24 mouse cellular contexts compared by ENCODE assay signal in the genomic region with DNA sequence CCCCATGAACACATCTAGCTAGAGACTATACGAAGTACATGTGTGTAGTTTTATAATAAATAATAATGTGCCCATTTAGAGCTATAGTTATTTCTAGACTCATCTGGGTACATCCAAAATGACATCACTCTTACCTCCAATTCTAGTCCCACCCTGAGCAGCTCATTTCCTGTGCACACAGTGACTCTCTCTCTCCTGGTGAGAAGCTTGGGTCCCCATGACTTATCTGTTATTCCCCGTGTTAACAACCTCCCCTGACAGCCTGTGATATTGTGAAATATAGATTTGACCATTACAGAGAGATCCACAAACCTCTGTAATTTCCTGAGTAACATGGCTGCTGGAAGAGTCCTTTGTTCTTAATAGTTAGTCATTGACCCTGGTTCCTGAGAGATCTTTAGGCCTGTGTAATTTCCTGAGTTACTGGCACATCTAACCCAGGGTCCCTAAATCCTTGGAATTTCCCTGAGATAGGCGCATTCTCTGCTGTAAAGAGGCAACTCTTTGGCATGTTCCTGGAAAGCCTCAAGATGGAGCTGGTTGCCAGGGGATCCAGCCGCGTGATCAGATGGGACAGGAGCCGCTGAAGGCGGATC. TPM values are rescaled to one million over a fixed set of nuclear protein-coding genes. Genes with fewer than 3 reads are reported as not detected.
A peak's percentile ranks its signal among the peaks of the same experiment; 100 is the strongest.
DNase-seq lines count a peak whose midpoint lies in the region; ATAC-seq and TF ChIP-seq lines count a peak whose summit lies in the region.
"Had no signal": no experiment of that assay in that cellular context is flagged by ENCODE, and none has a peak within 500 bp of the region (broad histone marks: within the 10 kb centered on the region; RNA-seq: fewer than 3 reads in every experiment).

No protein-coding gene starts in this region.

- TF ChIP-seq EP300 in heart, postnatal 0 days (IDR thresholded peaks at IDR 0.05; ENCODE audit: low read depth), result no peak
- TF ChIP-seq EP300 in liver, postnatal 0 days (IDR thresholded peaks at IDR 0.05; ENCODE audit: low read depth), result no peak

- TF ChIP-seq CTCF in heart, postnatal 0 days (IDR thresholded peaks at IDR 0.05; ENCODE audit: low read depth), result no peak
- TF ChIP-seq CTCF in lung, embryonic 14.5 days (IDR thresholded peaks at IDR 0.05; ENCODE audit: low read depth), result no peak
- 0 out of 2 replicates have a peak, but pooled peaks have one; percentile 15 for TF ChIP-seq CTCF in liver, postnatal 0 days (IDR thresholded peaks at IDR 0.05; ENCODE audit: low read depth)

- DNase-seq in heart, postnatal 0 days (ENCODE audit: low spot score), result no peak
- DNase-seq in heart, adult 8-10 months (ENCODE audit: low spot score), result no peak
- DNase-seq in lung, embryonic 14.5 days, result peak; percentile 26
- no peak for DNase-seq in lung, postnatal 4 days
- DNase-seq in liver, postnatal 0 days, result peak; percentile 20
- DNase-seq in forebrain, embryonic 10.5 days (ENCODE audit: extremely low spot score, low spot score), result no peak
- DNase-seq: adrenal gland, postnatal 10 days; gastrocnemius, postnatal 36 days; left cerebral cortex, postnatal 4 days; lung, adult 18-20 months; lung, postnatal 36 days; right cerebral cortex, adult 18-20 months; thymus, postnatal 25 days had no signal

- H3K9ac ChIP-seq in heart, postnatal 0 days (replicated peaks; ENCODE audit: low read depth, low read length), result no peak overlapping the region
- H3K9ac ChIP-seq in lung, embryonic 14.5 days, result no peak overlapping the region
- H3K9ac ChIP-seq in liver, postnatal 0 days (replicated peaks), result no peak overlapping the region
- no peak overlapping the region for H3K9ac ChIP-seq in intestine, embryonic 15.5 days
- H3K9ac ChIP-seq: forebrain, embryonic 12.5 days; heart, embryonic 13.5 days; hindbrain, embryonic 12.5 days; limb, embryonic 15.5 days; neural tube, embryonic 15.5 days; stomach, embryonic 15.5 days had no signal

- H3K4me2 ChIP-seq in heart, postnatal 0 days (ENCODE audit: low read depth, low read length), result no peak overlapping the region
- H3K4me2 ChIP-seq in lung, embryonic 14.5 days, result no peak overlapping the region
- no peak overlapping the region for H3K4me2 ChIP-seq in liver, postnatal 0 days (ENCODE audit: low read depth, low read length)
- no peak overlapping the region for H3K4me2 ChIP-seq in intestine, embryonic 15.5 days (replicated peaks)
- H3K4me2 ChIP-seq: forebrain, embryonic 12.5 days; heart, embryonic 13.5 days; hindbrain, embryonic 12.5 days; limb, embryonic 15.5 days; neural tube, embryonic 15.5 days; stomach, embryonic 15.5 days had no signal

- no peaks in the 10 kb centered on the region for H3K36me3 ChIP-seq in heart, postnatal 0 days (replicated peaks; ENCODE audit: control insufficient read depth, insufficient read depth, low read length)
- no peaks in the 10 kb centered on the region for H3K36me3 ChIP-seq in lung, embryonic 14.5 days (ENCODE audit: insufficient read depth)
- no peaks in the 10 kb centered on the region for H3K36me3 ChIP-seq in liver, postnatal 0 days (replicated peaks; ENCODE audit: insufficient read depth, low read length)
- no peaks in the 10 kb centered on the region for H3K36me3 ChIP-seq in forebrain, embryonic 10.5 days (replicated peaks)
- no peaks in the 10 kb centered on the region for H3K36me3 ChIP-seq in intestine, embryonic 15.5 days
- H3K36me3 ChIP-seq: forebrain, embryonic 12.5 days; heart, embryonic 13.5 days; hindbrain, embryonic 12.5 days; limb, embryonic 15.5 days; neural tube, embryonic 15.5 days; stomach, embryonic 15.5 days had no signal

- no peaks in the 10 kb centered on the region for H3K27me3 ChIP-seq in heart, postnatal 0 days (ENCODE audit: control insufficient read depth, insufficient read depth, low read length)
- H3K27me3 ChIP-seq in lung, embryonic 14.5 days (ENCODE audit: insufficient read depth, low read length), result no peaks in the 10 kb centered on the region
- H3K27me3 ChIP-seq in liver, postnatal 0 days (ENCODE audit: insufficient read depth, low read length), result no peaks in the 10 kb centered on the region
- no peaks in the 10 kb centered on the region for H3K27me3 ChIP-seq in forebrain, embryonic 10.5 days (ENCODE audit: poor library complexity, severe bottlenecking)
- H3K27me3 ChIP-seq in intestine, embryonic 15.5 days (replicated peaks), result no peaks in the 10 kb centered on the region
- H3K27me3 ChIP-seq: CH12.LX; forebrain, embryonic 12.5 days; heart, embryonic 13.5 days; hindbrain, embryonic 12.5 days; limb, embryonic 15.5 days; neural tube, embryonic 15.5 days; stomach, embryonic 15.5 days had no signal

- peak overlapping the region; percentile 1; the same call in 1 of the 2 replicates for H3K27ac ChIP-seq in heart, postnatal 0 days (ENCODE audit: low read depth)
- H3K27ac ChIP-seq in lung, embryonic 14.5 days (ENCODE audit: low read depth), result no peak overlapping the region
- H3K27ac ChIP-seq in brown adipose tissue, adult 24 weeks (replicated peaks; ENCODE audit: low read depth, low read length), result peak overlapping the region; percentile 20; the same call in 1 of the 2 replicates
- H3K27ac ChIP-seq in liver, postnatal 0 days (ENCODE audit: low read depth), result no peak overlapping the region
- H3K27ac ChIP-seq in forebrain, embryonic 10.5 days, result no peak overlapping the region
- no peak overlapping the region for H3K27ac ChIP-seq in intestine, embryonic 15.5 days
- H3K27ac ChIP-seq: forebrain, embryonic 12.5 days; heart, embryonic 13.5 days; hindbrain, embryonic 12.5 days; limb, embryonic 15.5 days; neural tube, embryonic 15.5 days; stomach, embryonic 15.5 days had no signal

- H3K4me1 ChIP-seq in heart, postnatal 0 days (ENCODE audit: control insufficient read depth, insufficient read depth), result peaks cover 22% of the 10 kb centered on the region
- H3K4me1 ChIP-seq in lung, embryonic 14.5 days (ENCODE audit: insufficient read depth), result no peaks in the 10 kb centered on the region
- H3K4me1 ChIP-seq in brown adipose tissue, adult 24 weeks (ENCODE audit: control insufficient read depth, insufficient read depth, insufficient read length, low read length), result peaks cover 10% of the 10 kb centered on the region; the same call in 1 of the 2 replicates
- H3K4me1 ChIP-seq in liver, postnatal 0 days (ENCODE audit: insufficient read depth), result no peaks in the 10 kb centered on the region
- H3K4me1 ChIP-seq in forebrain, embryonic 10.5 days, result peaks cover 12% of the 10 kb centered on the region
- H3K4me1 ChIP-seq in intestine, embryonic 15.5 days (replicated peaks), result no peaks in the 10 kb centered on the region
- H3K4me1 ChIP-seq: forebrain, embryonic 12.5 days; limb, embryonic 15.5 days; neural tube, embryonic 15.5 days; stomach, embryonic 15.5 days had no signal

- H3K4me3 ChIP-seq in heart, postnatal 0 days (ENCODE audit: low read depth, low read length), result no peak overlapping the region
- no peak overlapping the region for H3K4me3 ChIP-seq in lung, embryonic 14.5 days (ENCODE audit: low read depth, low read length)
- no peak overlapping the region for H3K4me3 ChIP-seq in brown adipose tissue, adult 24 weeks (ENCODE audit: insufficient read depth, low read depth, low read length)
- H3K4me3 ChIP-seq in liver, postnatal 0 days (ENCODE audit: low read depth, low read length), result no peak overlapping the region
- H3K4me3 ChIP-seq in forebrain, embryonic 10.5 days, result no peak overlapping the region
- no peak overlapping the region for H3K4me3 ChIP-seq in intestine, embryonic 15.5 days (replicated peaks)
- H3K4me3 ChIP-seq: forebrain, embryonic 12.5 days; heart, embryonic 13.5 days; hindbrain, embryonic 12.5 days; limb, embryonic 15.5 days; neural tube, embryonic 15.5 days; stomach, embryonic 15.5 days had no signal

- WGBS in heart, postnatal 0 days, result 64% methylated on average over 7 of the region's 7 CpGs
- WGBS in lung, embryonic 14.5 days, result 65% methylated on average over 7 of the region's 7 CpGs
- WGBS in liver, postnatal 0 days (ENCODE audit: insufficient replicate concordance), result 70% methylated on average over 7 of the region's 7 CpGs
- 89% methylated on average over 7 of the region's 7 CpGs for WGBS in forebrain, embryonic 10.5 days
- WGBS in intestine, embryonic 15.5 days, result 69% methylated on average over 7 of the region's 7 CpGs

- peak; percentile 32; the same call in 1 of the 2 replicates for ATAC-seq in heart, postnatal 0 days (ENCODE audit: insufficient read depth, low read depth)
- ATAC-seq in lung, embryonic 14.5 days (ENCODE audit: insufficient read depth), result no peak
- peak; percentile 60 for ATAC-seq in liver, postnatal 0 days
- ATAC-seq in intestine, embryonic 15.5 days, result no peak
- ATAC-seq: activated CD4-positive, CD25-positive, alpha-beta regulatory T cell, adult 4 months; inflammation-experienced regulatory T-cells, adult 6 months had no signal

- no peaks in the 10 kb centered on the region for H3K9me3 ChIP-seq in heart, postnatal 0 days (replicated peaks; ENCODE audit: control insufficient read depth, low read length)
- no peaks in the 10 kb centered on the region for H3K9me3 ChIP-seq in lung, embryonic 14.5 days (ENCODE audit: low read depth, low read length)
- no peaks in the 10 kb centered on the region for H3K9me3 ChIP-seq in liver, postnatal 0 days (ENCODE audit: low read length)
- H3K9me3 ChIP-seq in forebrain, embryonic 10.5 days, result no peaks in the 10 kb centered on the region
- H3K9me3 ChIP-seq in intestine, embryonic 15.5 days, result no peaks in the 10 kb centered on the region
- H3K9me3 ChIP-seq: forebrain, embryonic 12.5 days; heart, embryonic 13.5 days; hindbrain, embryonic 12.5 days; limb, embryonic 15.5 days; neural tube, embryonic 15.5 days; stomach, embryonic 15.5 days had no signal

RNA-seq across cellular contexts. Expression of gene Leo1, which starts 15.4 kb away (rescaled TPM):
- total RNA-seq in heart, postnatal 0 days (2014; rRNA removed; ENCODE audit: low replicate concordance), result 5.7 and 11.4 TPM in 2 replicates
- polyA plus RNA-seq in heart, postnatal 0 days (2015; fragmentation: Nextera tagmentation; extraction: Ambion mirVana), result 19.6 and 20.0 TPM in 2 replicates
- total RNA-seq in heart, adult 8-10 months (2022), result 10 to 100 TPM in 3 of 4 experiments, 1 to 10 TPM in 1; 8.9 to 14.0 (median 12.8) TPM
- 39.5 and 39.7 TPM in 2 replicates for polyA plus RNA-seq in lung, embryonic 14.5 days (2014; fragmentation: Nextera tagmentation; extraction: Ambion mirVana)
- 19.0 and 21.4 TPM in 2 replicates for polyA plus RNA-seq in brown adipose tissue, adult 24 weeks (2012; ENCODE audit: insufficient read depth, insufficient read length, missing spikeins)
- 10.5 and 11.3 TPM in 2 replicates for polyA plus RNA-seq in liver, postnatal 0 days (2015; fragmentation: Nextera tagmentation; extraction: Ambion mirVana)
- polyA plus RNA-seq in forebrain, embryonic 10.5 days (2016; fragmentation: Nextera tagmentation; extraction: Ambion mirVana), result 56.8 and 59.6 TPM in 2 replicates
- polyA plus RNA-seq in intestine, embryonic 15.5 days (2015; fragmentation: Nextera tagmentation; extraction: Ambion mirVana), result 32.5 and 35.2 TPM in 2 replicates

RNA-seq across cellular contexts. Expression of gene Mapk6, which starts 16.1 kb away (rescaled TPM):
- total RNA-seq in heart, postnatal 0 days (2014; rRNA removed; ENCODE audit: low replicate concordance), result 36.2 and 51.0 TPM in 2 replicates
- 30.1 and 33.6 TPM in 2 replicates for polyA plus RNA-seq in heart, postnatal 0 days (2015; fragmentation: Nextera tagmentation; extraction: Ambion mirVana)
- total RNA-seq in heart, adult 8-10 months (2022), result 10 to 100 TPM; 21.8 to 25.3 (median 22.6) TPM
- 63.7 and 67.3 TPM in 2 replicates for polyA plus RNA-seq in lung, embryonic 14.5 days (2014; fragmentation: Nextera tagmentation; extraction: Ambion mirVana)
- polyA plus RNA-seq in brown adipose tissue, adult 24 weeks (2012; ENCODE audit: insufficient read depth, insufficient read length, missing spikeins), result 12.0 and 16.0 TPM in 2 replicates
- polyA plus RNA-seq in liver, postnatal 0 days (2015; fragmentation: Nextera tagmentation; extraction: Ambion mirVana), result 17.2 and 18.4 TPM in 2 replicates
- polyA plus RNA-seq in forebrain, embryonic 10.5 days (2016; fragmentation: Nextera tagmentation; extraction: Ambion mirVana), result 132 and 144 TPM in 2 replicates
- polyA plus RNA-seq in intestine, embryonic 15.5 days (2015; fragmentation: Nextera tagmentation; extraction: Ambion mirVana), result 47.2 and 55.5 TPM in 2 replicates

Comparison
In these comparisons a context has a peak if more than half of its experiments do, and no peak if none do; other contexts are left out.
1. DNase-seq: peak in lung, embryonic 14.5 days (single experiment) and liver, postnatal 0 days (single experiment); none in heart, postnatal 0 days (single experiment), heart, adult 8-10 months (single experiment), lung, postnatal 4 days (0 of 2) and forebrain, embryonic 10.5 days (single experiment).
2. ATAC-seq: peak in heart, postnatal 0 days (single experiment) and liver, postnatal 0 days (single experiment); none in lung, embryonic 14.5 days (single experiment) and intestine, embryonic 15.5 days (single experiment).
3. H3K27ac ChIP-seq: peak in heart, postnatal 0 days (single experiment) and brown adipose tissue, adult 24 weeks (single experiment); none in lung, embryonic 14.5 days (single experiment), liver, postnatal 0 days (single experiment), forebrain, embryonic 10.5 days (single experiment) and intestine, embryonic 15.5 days (single experiment).